Mouse (Mus musculus) naive thymus-derived CD4-positive, alpha-beta T cell, adult 2 months (primary cell): ENCODE data around the gene Scp2.

Experiments
- DNase-seq: peaks from one replicate; pipeline ENCODE4 v3.0.0-alpha.2; 2011; ENCODE audit warnings: low read depth

Gene Scp2

GRCm38 (mm10) chr4:108059601-108060379 lies 85.0 kb downstream of the Scp2 start:
- DNase-seq = no peak

DNA sequence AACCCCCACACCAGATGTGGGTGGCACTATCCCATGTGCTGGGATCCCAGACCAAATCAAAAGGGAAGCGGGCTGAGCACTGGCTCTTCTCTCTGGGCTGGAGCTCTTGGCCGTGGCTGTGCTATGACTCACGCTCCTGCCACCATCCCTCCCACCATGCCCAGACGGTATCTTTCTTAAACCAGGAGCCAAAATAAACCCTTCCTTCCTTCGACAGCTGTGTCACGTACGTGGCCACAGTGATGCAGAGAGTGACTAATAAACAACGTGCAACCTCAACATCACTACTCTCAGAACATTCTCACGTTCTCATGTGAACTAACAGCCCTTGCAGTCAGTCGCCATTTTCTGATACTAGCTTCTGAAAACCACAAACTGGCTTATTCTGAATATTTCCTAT lies 86.6 kb downstream of the Scp2 start:
- no peak for DNase-seq

GRCm38 (mm10) chr4:108057247-108057646 lies 87.6 kb downstream of the Scp2 start:
- DNase-seq = no peak

DNA sequence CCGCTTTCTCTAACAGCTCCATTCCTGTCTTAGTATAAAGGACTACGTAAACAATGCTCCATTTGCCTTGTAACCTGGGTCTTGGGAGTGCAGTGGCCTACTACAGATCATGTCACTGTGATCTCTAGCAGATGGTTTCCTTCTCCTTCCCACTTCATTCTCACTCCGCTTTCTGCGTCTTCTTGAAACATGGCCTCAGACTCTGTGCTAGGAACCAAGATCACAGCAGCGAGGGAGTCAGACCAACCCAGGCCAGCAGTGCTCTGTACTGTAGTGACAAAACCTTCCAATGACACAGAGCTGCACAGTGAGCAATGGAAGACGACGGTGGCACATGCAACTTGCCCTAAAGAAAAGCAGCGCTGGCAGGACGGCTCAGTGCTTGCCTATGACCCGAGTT lies 88.9 kb downstream of the Scp2 start:
- no peak for DNase-seq

DNA sequence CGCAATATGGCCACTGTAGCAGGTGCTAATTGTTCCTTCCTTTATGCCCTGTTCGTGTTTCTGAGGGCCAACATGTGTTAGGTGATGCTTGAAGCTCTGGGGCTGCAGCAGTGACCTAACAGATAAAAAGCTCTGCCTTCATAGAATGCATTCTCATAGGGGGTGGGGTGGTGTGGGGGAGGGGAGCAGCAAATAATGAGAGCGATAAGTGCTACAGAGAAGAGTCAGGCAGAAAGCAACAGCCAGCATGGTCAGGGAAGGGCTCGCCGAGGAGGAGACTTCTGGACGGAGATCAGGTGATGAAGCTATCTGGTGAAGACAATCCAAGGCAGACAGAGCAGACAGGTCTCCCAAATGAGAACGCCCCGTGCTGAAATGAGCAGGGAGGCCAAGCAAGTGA lies 92.1 kb downstream of the Scp2 start:
- DNase-seq = no peak

DNA sequence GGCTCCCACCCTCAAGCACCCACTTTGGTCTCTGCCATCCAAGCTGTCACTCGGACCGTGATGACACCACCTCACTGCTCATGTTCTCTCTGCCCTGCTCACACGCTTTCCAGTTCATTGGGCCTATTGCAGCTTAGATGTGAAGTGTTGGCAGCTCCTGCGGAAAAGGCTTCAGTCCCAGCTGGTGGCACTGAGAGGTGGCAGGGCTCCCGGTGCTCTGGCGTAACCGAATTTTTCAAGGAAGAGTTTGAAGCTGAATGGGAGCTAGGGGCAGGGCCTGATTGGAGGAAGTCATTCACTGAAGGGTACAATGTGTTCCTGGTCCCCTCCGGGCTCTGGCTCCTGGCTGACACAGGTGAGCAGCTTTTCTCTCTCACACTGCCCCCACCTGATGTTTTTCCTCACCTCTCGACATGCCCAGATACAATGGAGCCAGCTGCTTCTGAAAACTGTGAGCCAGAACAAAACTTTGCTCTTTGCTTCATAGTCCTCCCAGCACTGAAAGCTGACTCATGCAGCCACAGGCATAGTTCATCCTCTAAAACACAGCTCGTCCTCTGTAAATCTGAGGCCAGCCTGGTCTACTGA lies 93.0 kb downstream of the Scp2 start:
- DNase-seq = no peak

DNA sequence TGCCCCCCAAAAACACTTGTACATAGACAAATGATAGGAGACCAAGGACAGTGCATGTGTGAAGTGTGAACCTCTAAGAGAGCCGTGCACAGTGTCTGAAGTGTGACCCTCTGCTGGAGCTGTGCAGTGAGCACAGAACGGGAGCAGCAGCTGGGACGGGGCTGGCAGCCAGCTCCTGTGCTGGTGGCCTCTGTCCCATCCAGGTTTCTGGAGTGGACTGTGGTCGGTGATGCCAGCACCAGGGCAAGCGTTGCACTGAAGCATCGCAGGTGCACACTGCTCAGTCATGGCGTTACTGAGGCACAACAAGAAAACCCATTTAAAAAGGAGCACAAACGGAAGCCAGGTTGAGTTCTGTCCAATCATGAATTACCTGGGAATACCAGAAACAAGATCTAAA lies 98.7 kb downstream of the Scp2 start:
- no peak for DNase-seq

GRCm38 (mm10) chr4:108045136-108046107 lies 99.4 kb downstream of the Scp2 start:
- DNase-seq = no peak

DNA sequence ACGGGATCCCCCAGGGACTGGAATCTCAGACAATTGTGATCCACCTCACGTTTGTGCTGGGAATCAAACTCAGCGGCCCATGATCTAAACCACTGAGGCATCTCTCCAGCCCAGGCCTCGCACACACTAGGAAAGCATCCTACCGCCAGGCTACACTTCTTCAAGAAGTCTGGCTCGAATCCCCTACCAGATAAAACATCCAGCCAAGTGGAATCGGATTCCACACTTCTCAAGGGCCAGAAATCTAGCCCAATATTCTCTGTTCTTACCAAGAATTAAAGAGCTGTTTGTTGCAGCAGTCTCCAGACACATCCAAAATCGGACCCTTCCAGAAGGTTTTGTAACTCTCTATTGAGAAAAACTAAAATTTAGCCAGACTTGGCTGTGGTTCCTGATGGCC lies 107.8 kb downstream of the Scp2 start:
- DNase-seq = no peak

GRCm38 (mm10) chr4:108033041-108033764 lies 111.6 kb downstream of the Scp2 start:
- no peak for DNase-seq

GRCm38 (mm10) chr4:108032352-108032849 lies 112.4 kb downstream of the Scp2 start:
- DNase-seq = no peak

DNA sequence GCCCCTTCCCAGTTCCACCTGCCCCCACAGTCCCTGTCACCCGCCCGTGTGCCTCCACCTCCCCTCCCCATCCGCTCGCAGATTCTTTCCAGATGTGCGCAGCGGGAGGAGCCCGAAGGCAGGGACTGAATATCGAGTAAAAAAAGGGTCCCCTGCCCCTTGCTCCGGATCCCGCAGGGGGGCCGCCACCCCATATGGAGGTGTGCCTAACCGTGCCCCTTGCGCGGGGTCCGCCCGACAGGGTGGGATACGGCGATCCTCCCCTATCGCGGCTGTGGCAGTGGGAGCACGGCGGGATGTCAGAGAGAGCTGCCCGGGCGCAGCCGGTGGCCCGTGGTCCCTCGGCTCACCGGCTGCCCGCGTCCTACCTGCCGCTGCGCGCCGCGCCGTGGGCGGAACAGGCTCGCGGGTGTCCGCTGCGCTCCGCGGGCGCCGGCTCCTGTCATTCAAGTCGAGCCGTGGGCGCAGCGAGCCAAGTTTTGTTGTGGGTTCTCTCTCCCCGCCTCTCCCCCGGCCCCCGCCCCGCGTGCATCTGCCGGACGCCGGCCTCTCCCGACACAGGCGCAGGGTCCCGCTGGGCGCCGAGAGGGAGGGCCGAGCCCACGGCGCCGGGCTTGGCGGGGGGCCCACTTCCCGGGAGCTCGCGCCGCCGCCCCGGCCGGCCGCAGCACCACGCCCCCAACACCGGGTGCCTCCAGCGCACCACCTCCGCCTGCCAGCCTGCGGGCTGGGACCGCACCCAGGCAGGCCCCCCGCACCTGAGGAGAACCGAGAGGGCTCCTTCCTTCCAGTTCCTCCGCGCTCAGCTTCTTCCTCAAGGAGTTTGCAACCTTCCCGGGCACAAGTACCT lies 113.1 kb downstream of the Scp2 start:
- DNase-seq = no peak

- DNase-seq = no peak
Observed at GRCm38 (mm10) chr4:108030888-108031501, 113.8 kb downstream of the Scp2 start.

- DNase-seq = no peak
Observed at GRCm38 (mm10) chr4:108026193-108026592, 118.6 kb downstream of the Scp2 start.

DNA sequence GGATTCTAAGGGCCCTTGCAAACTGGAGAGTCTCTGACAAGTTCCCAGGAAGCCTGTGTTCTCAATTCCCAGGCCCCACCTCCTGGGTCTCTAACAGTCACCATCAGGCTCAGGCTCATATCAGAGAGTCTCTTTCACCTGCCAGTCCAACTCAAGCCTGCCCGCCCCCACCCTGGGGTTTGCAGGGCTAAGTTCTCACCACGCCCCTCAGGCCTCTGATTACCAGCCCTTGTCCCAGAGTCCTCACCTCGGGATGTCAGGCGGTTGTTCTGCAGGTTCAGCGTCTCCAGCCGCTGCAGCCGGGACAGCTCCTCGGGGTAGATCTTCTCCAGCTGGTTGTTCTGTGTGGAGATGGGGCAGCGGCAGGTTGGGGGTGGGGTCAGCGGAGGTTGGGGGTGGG lies 119.5 kb downstream of the Scp2 start:
- no peak for DNase-seq

- no peak for DNase-seq
Observed at GRCm38 (mm10) chr4:108024641-108025040, 120.2 kb downstream of the Scp2 start.

GRCm38 (mm10) chr4:108023186-108023585 lies 121.6 kb downstream of the Scp2 start:
- no peak for DNase-seq

- no peak for DNase-seq
Observed at GRCm38 (mm10) chr4:108020178-108020577, 124.6 kb downstream of the Scp2 start.

DNA sequence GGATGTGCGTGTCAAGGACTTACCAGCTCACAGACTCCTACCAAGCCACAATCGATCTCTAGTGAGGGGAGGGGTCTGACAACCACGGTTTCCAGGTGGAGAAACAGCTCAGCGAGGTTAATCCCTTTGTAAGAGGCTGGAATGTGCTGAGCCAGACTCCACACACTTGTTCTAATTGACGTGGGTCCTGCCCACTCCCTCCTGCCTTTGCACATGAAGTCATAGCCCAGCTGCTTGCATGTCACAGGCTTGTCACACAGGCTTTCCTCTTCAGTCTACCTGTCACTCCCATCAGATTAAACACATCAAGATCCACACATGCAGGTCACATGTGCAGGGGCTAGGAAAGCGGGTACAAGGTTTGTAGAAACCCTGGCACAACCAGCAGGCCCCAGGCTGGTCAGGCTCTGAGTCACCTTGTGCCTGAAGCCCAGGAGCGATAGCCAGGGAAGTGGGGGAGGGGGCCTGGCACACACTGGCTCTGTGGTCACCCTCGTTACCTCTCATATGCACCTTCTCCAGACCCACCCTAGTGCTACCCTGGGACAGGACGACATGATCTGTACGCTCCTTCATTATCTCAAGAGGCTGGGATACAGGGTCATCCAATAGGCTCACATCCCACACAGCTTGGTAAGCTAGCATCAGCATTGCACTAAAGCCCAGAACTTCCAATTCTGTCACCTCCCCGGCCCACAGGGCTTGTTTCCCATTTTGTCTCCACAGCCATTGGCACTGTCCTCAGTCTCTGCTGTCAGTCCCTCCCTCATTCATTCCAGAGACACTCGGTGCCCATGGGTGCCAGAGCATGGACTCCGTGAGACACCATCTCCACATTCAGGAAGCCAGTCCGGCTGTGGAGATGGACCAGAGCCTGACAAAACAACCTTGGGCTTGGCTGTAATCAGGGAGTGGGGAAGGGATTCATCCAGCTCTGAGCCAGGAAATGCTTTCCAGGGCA lies 125.6 kb downstream of the Scp2 start:
- DNase-seq = no peak
